Mouse (Mus musculus) thymus, adult 2 months (tissue): ENCODE data around the gene Pdcd4.

ENCODE experiments used
- CTCF ChIP-seq: fragments of 200-500 bp; IDR thresholded peaks from 2 replicates; pipeline ENCODE4 v1.5.1; 2012; ENCODE audit warnings: mild to moderate bottlenecking, control low read depth, low read length, moderate library complexity, borderline replicate concordance; ENCODE audit not compliant: control insufficient read depth, poor library complexity, insufficient read depth; ENCODE audit errors: extremely low read depth
- POLR2A ChIP-seq: fragments of 200-500 bp; IDR thresholded peaks from 2 replicates; pipeline ENCODE4 v1.6.1; 2012; ENCODE audit warnings: mild to moderate bottlenecking, low read length, control low read depth, moderate library complexity; ENCODE audit not compliant: control insufficient read depth, poor library complexity, insufficient read depth; ENCODE audit errors: extremely low read depth

DNA sequence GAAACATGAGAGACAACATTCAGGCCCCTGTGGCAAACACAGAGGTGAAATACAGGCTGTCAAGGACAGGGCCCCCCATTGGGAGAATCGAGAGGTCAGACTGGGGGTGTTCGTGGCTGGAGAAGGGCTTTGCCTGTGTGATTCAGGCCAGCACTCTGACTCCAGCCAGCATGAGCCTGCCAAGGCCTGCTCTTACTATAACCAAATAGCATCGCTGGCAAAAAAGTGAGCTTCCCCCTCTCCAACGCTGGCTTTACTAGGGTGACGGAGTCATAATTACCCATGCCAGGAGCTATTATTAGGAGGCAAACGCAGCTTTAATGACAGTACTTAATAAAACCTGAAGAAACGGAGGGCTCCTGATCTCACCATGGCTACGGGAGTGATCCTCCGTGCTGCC, 35.2 kb upstream of the Pdcd4 start:
- no peak for TF ChIP-seq CTCF
- TF ChIP-seq POLR2A, result no peak
